Mouse (Mus musculus) embryonic facial prominence, embryonic 14.5 days (tissue): ENCODE measurements around the gene Nub1. TPM values are rescaled to one million over a fixed set of nuclear protein-coding genes. Genes with fewer than 3 reads are reported as not detected.

Source experiments
- ATAC-seq: fragments of 200-750 bp; cut with Nextera tagmentation; 2 replicates; pipeline ENCODE4 v1.8.0; 2017; ENCODE audit warnings: low read depth, moderate number of reproducible peaks, moderate TSS enrichment
- DNase-seq: peaks from one replicate; pipeline ENCODE4 v3.0.0-alpha.2; 2015; ENCODE audit warnings: low spot score
- H3K27ac ChIP-seq: fragments of 300-500 bp; sonication (generic); replicated peaks from 2 replicates; pipeline ENCODE4 v1.5.1; 2014; ENCODE audit warnings: low read depth, mild to moderate bottlenecking, low read length, moderate library complexity
- H3K27me3 ChIP-seq: fragments of 300-500 bp; sonication (generic); replicated peaks from 2 replicates; pipeline ENCODE4 v1.6.1; 2014; ENCODE audit warnings: low read length; ENCODE audit not compliant: control insufficient read depth, insufficient read depth
- H3K36me3 ChIP-seq: fragments of 300-500 bp; sonication (generic); 2 replicates; pipeline ENCODE4 v1.6.1; 2014; ENCODE audit warnings: low read length, mixed read lengths; ENCODE audit not compliant: control insufficient read depth, insufficient read depth
- H3K4me1 ChIP-seq: fragments of 300-500 bp; sonication (generic); 2 replicates; pipeline ENCODE4 v1.6.1; 2014; ENCODE audit warnings: antibody characterized with exemption, low read length; ENCODE audit not compliant: control insufficient read depth, insufficient read depth
- H3K4me2 ChIP-seq: fragments of 300-500 bp; sonication (generic); 2 replicates; pipeline ENCODE4 v1.6.1; 2014; ENCODE audit warnings: low read depth, mild to moderate bottlenecking, low read length, moderate library complexity, mixed read lengths
- H3K4me3 ChIP-seq: fragments of 300-500 bp; sonication (generic); 2 replicates; pipeline ENCODE4 v1.5.1; 2014; ENCODE audit warnings: low read depth, mild to moderate bottlenecking, low read length
- H3K9ac ChIP-seq: fragments of 300-500 bp; sonication (generic); 2 replicates; pipeline ENCODE4 v1.6.1; 2014; ENCODE audit warnings: low read depth, mild to moderate bottlenecking, low read length, moderate library complexity, mixed read lengths
- H3K9me3 ChIP-seq: fragments of 300-500 bp; sonication (generic); 2 replicates; pipeline ENCODE4 v1.6.1; 2016; ENCODE audit warnings: low read length; ENCODE audit not compliant: control insufficient read depth
- WGBS: fragments of 180-500 bp; shearing (Covaris S2); extraction: QIAGEN DNeasy Blood & Tissue Kit; methylation state at CpG from one replicate; pipeline ENCODE4 v1.1.7; 2014; 5-methylcytosine and 5-hydroxymethylcytosine counted together
- polyA plus RNA-seq: library from polyadenylated mRNA; unstranded; fragments of >200 nt; fragmentation: Nextera tagmentation; extraction: Ambion mirVana; gene quantifications from 2 replicates; pipeline ENCODE4 v1.2.1, GENCODE M21; 2014

The Nub1 gene
- polyA plus RNA-seq, 1 experiment from 2014 or later: 34.8 TPM

- ATAC-seq (no peak), DNase-seq (no peak)
- H3K4me2 ChIP-seq: no peak overlapping the region
- H3K4me3 ChIP-seq: no peak overlapping the region
- H3K36me3 ChIP-seq: no peaks in the 10 kb centered on the region
- no peak overlapping the region for H3K9ac ChIP-seq
- H3K27me3 ChIP-seq: no peaks in the 10 kb centered on the region
- WGBS: 52% methylated on average over 15 of the region's 15 CpGs
- H3K9me3 ChIP-seq: no peaks in the 10 kb centered on the region
- H3K4me1 ChIP-seq: peaks cover 15% of the 10 kb centered on the region
- H3K27ac ChIP-seq: no peak overlapping the region
Measured at GRCm38 (mm10) chr5:24739141-24739753, 53.9 kb downstream of the Nub1 start.

- ATAC-seq (peak; percentile 89), DNase-seq (peak; percentile 77)
- no peak overlapping the region for H3K4me2 ChIP-seq
- peak overlapping the region; percentile 74 for H3K27ac ChIP-seq
- no peaks in the 10 kb centered on the region for H3K36me3 ChIP-seq
- peaks cover 15% of the 10 kb centered on the region for H3K4me1 ChIP-seq
- H3K9ac ChIP-seq: 0 out of 2 replicates have a peak overlapping the region, but pooled peaks have one; percentile 10
- H3K9me3 ChIP-seq: no peaks in the 10 kb centered on the region
- 23% methylated on average over 15 of the region's 15 CpGs for WGBS
- no peak overlapping the region for H3K4me3 ChIP-seq
- no peaks in the 10 kb centered on the region for H3K27me3 ChIP-seq
Measured at GRCm38 (mm10) chr5:24741172-24741885, 56.0 kb downstream of the Nub1 start.

- no peak for DNase-seq
- Histone ChIP-seq H3K4me2 (no peak overlapping the region), H3K4me1 (peaks cover 18% of the 10 kb centered on the region), H3K27ac (no peak overlapping the region), H3K9ac (no peak overlapping the region), H3K9me3 (no peaks in the 10 kb centered on the region), H3K27me3 (no peaks in the 10 kb centered on the region), H3K4me3 (no peak overlapping the region), H3K36me3 (no peaks in the 10 kb centered on the region)
- 84% methylated on average over 10 of the region's 10 CpGs for WGBS
- ATAC-seq: no peak
Measured at GRCm38 (mm10) chr5:24743956-24744355, 58.6 kb downstream of the Nub1 start.

- Histone ChIP-seq H3K36me3 (no peaks in the 10 kb centered on the region), H3K4me2 (no peak overlapping the region), H3K4me3 (no peak overlapping the region), H3K9me3 (no peaks in the 10 kb centered on the region), H3K9ac (no peak overlapping the region), H3K27me3 (no peaks in the 10 kb centered on the region), H3K4me1 (peaks cover 22% of the 10 kb centered on the region), H3K27ac (peak overlapping the region; percentile 40)
- 11% methylated on average over 6 of the region's 6 CpGs for WGBS
- peak; percentile 53 for DNase-seq
- no peak for ATAC-seq
Measured at GRCm38 (mm10) chr5:24747533-24747932, 62.2 kb downstream of the Nub1 start.

GRCm38 (mm10) chr5:24749731-24750130 lies 64.4 kb downstream of the Nub1 start:
- Histone ChIP-seq H3K36me3 (no peaks in the 10 kb centered on the region), H3K27me3 (no peaks in the 10 kb centered on the region), H3K4me3 (peak overlapping the region; percentile 67), H3K4me2 (peak overlapping the region; percentile 77), H3K9ac (peak overlapping the region; percentile 90), H3K9me3 (no peaks in the 10 kb centered on the region), H3K4me1 (peaks cover 22% of the 10 kb centered on the region), H3K27ac (peak overlapping the region; percentile 96)
- ATAC-seq: no peak
- 55% methylated on average over 5 of the region's 5 CpGs for WGBS
- DNase-seq: no peak

- Histone ChIP-seq H3K9me3 (no peaks in the 10 kb centered on the region), H3K36me3 (no peaks in the 10 kb centered on the region), H3K27ac (peak overlapping the region; percentile 96), H3K4me2 (peak overlapping the region; percentile 77), H3K4me3 (peak overlapping the region; percentile 67), H3K9ac (peak overlapping the region; percentile 90), H3K4me1 (peaks cover 27% of the 10 kb centered on the region), H3K27me3 (no peaks in the 10 kb centered on the region)
- WGBS: 3% methylated on average over 55 of the region's 59 CpGs
- ATAC-seq (peak; percentile 85), DNase-seq (peak; percentile 94)
Measured at GRCm38 (mm10) chr5:24750321-24751304, 65.3 kb downstream of the Nub1 start.

- no peaks in the 10 kb centered on the region for H3K27me3 ChIP-seq
- ATAC-seq (peak; percentile 81), DNase-seq (peak; percentile 92)
- WGBS: 3% methylated on average over 24 of the region's 25 CpGs
- H3K9ac ChIP-seq: peak overlapping the region; percentile 90
- peaks cover 27% of the 10 kb centered on the region for H3K4me1 ChIP-seq
- peak overlapping the region; percentile 77 for H3K4me2 ChIP-seq
- peak overlapping the region; percentile 96 for H3K27ac ChIP-seq
- H3K4me3 ChIP-seq: peak overlapping the region; percentile 67
- H3K36me3 ChIP-seq: no peaks in the 10 kb centered on the region
- no peaks in the 10 kb centered on the region for H3K9me3 ChIP-seq
Measured at GRCm38 (mm10) chr5:24751305-24752174, 66.2 kb downstream of the Nub1 start.

- ATAC-seq (no peak), DNase-seq (no peak)
- Histone ChIP-seq H3K4me1 (peaks cover 27% of the 10 kb centered on the region), H3K9ac (peak overlapping the region; percentile 90), H3K27me3 (no peaks in the 10 kb centered on the region), H3K36me3 (no peaks in the 10 kb centered on the region), H3K27ac (peak overlapping the region; percentile 96), H3K9me3 (no peaks in the 10 kb centered on the region), H3K4me2 (peak overlapping the region; percentile 77), H3K4me3 (peak overlapping the region; percentile 67)
- 3% methylated on average over 2 of the region's 2 CpGs for WGBS
Measured at GRCm38 (mm10) chr5:24752175-24752498, 66.8 kb downstream of the Nub1 start.
